Mouse (Mus musculus): ENCODE measurements around the gene Il2rb. TPM values are rescaled to one million over a fixed set of nuclear protein-coding genes. Genes with fewer than 3 reads are reported as not detected.

Il2rb gene
- polyA plus RNA-seq, 2 experiments from 2014 or later = 489 to 584 TPM

DNA sequence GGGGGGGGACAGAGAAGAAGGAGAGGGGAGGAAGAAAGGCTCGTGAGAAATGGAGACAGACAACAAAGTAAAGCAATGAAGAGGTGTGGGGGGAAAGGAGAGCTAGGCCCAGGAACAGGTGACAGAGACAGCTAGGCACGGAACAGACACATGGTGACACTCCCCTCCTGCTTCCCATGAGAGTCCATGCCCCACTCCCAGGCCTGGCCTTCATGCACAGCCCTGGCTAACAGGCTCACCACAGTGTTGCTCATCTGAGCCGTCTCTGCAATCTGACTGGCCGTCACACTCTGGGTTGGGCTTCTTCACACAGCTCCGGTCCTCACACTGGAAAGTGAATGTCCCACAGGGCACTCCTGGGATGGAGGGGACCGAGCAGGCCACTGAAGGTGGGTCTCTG is 51.2 kb downstream of the Il2rb start:
- no peak for ATAC-seq

DNA sequence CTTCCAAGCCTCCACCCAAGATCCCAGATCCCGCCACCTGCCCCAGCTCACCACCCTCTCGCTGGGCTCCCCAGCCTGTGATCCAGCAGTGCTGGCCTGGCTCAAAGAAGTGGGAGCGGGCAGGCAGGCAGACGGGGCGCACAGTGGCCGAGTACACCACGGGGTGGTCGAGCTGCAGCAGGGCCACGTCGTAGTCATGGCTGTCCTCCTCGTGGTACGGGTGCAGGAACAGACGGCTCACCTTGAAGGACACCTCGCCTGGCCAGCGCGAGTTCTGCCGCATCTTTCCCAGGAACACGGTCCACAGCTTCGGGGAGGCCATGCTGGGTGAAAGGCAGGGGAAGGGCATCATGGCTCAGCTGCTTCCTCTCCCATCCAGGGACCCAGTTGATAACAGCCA is 52.8 kb downstream of the Il2rb start:
- ATAC-seq = no peak

DNA sequence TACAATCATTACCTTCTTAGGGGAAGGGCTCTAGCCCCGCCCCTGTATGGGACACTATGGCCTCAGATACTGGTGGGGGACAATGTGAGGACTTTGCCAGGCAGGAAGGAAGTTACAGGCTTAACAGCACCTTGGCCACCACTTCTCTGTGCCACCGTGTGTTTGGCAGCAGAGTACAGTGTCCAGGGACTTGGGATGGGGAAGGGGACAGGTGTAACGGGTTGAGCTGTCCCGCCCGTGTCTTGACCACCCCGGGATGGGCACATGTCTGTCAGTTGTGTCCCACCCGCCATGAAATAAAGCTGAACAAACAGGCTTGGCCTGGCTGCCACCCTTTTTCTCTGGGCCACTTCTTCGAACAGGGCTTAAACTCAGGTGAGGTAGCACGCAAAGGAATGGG is 56.1 kb downstream of the Il2rb start:
- no peak for ATAC-seq

DNA sequence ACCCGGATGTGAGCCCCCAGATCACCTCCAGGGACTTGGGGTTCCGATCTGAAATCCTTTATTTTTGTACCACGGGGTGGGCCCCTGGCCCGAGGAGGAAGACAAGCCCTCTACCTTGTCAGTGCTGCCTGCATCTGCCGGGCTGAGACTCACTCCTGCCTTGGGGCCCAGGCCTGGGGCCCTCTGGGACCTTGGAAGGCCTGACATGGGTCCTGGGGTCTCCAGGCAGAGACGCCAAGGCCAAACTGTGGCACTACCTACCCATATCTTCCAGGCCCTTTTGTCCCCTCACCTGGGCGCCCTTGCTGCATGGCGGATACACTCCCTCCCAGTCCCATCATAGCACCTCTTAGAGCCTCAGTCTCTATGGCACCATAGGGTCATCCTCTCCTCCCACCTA is 56.6 kb downstream of the Il2rb start:
- no peak for ATAC-seq

DNA sequence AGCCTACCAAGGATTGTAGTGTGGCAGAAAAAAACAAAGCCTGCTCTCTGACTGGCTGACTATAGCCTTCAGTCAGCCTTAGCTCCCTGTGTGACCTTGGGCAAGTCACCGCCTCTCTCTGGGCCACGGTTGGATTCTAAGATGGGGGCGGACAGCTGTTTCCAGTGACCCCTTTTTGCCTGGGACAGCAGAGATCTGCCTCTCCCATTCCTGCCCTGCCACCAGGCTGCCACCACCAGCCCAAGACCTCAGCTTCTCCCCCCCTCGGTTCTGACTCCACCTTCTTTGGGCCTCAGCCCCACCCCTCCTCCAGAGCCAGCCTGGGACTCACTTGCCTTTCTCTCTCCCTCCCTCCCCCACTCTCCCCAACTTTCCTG is 57.1 kb downstream of the Il2rb start:
- ATAC-seq = no peak

DNA sequence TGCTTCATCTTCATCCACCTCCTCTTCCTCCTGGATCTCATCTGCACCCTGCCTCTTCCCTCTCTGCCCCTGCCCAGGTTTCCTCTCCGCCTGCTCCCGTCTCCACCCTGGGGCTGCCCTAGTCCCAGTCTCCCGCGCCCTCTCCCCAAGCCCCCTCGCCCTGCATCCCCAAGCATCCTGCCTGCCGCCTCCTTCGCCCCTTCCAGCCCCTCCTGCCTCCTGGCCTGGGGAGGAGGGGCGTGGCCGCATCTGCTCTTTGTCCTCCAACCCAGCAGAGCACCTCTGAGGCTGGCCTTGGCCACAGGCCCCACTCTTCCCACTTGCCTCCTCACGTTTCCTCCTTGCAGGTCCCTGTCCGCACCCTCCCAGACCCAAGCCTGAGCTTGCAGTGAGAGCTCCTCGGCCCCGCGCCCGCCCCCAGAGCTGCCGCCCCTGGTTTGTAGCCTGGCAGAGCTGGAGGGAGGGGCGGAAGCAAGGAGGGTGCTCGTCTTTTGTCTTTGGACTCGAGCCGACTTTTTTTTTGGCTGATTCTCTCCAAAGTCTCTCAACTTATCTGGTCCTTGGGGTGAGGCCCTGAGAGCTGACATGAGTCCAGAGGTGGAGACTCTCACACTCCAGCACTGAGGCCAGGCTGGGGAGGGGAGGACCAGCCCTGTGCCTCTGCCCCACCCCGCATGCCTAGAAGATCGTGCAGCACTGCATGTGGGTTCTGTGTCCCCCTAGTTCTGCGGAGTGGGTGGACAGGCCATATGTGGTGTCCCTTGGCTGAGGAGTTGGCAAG is 57.6 kb downstream of the Il2rb start:
- no peak for ATAC-seq

DNA sequence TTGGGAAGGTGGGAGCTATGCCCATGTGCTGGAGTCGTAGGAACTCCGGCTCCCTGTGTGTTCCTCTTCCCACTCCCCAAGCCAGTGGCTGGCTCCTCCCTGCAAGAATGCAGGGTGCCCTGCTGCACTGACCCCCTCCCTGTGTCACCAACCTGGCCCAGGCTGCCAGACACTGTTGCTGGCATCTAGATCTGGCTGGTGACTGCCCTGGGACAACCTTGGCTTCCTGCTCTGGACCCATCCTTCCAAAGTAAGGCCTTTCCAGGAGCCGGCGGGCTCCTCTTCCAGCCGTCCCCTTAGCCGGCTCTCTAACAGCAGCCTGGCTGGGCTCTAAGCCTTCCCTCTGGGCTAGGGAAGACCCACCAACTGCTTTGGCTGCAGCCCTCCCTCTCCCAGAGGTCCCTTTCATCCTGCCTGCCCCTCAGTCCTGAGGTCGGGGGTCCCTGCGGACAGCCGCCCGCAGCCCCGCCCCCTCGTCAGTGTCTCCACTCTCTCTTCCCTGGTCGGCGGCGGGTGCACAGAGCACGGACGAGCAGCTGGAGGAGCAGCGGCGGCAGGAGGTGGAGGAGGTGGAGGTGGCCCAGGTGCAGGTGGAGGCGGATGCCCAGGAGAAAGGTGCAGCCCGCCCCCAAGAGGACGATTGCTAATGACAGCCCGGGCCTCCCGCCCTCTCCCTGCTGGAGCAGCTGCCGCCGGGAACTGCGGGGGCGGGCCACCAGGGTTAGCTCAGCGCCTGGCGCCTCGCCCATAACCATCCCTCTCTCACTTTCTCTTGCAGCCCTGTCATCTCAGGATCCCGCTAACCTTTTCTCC is 58.5 kb downstream of the Il2rb start:
- no peak for ATAC-seq

DNA sequence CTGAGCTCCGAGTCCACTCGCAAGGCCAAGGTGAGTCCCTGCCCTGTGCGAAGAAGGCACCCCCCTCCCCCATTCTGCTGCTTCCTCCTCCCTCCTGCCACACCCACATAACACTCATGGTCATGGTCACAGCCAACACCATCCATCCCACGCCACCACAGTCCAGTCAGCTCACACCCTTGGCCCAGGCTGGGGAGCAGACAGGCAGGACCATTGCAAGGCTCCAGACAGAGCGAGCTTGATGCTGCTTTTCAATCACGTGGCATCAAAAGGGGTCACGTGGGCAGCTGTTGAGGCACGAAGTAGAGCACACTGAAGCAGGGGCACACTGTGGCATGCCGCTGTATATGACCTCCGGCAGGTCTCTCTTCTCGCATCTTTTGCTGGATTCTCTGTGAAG is 59.4 kb downstream of the Il2rb start:
- no peak for ATAC-seq

DNA sequence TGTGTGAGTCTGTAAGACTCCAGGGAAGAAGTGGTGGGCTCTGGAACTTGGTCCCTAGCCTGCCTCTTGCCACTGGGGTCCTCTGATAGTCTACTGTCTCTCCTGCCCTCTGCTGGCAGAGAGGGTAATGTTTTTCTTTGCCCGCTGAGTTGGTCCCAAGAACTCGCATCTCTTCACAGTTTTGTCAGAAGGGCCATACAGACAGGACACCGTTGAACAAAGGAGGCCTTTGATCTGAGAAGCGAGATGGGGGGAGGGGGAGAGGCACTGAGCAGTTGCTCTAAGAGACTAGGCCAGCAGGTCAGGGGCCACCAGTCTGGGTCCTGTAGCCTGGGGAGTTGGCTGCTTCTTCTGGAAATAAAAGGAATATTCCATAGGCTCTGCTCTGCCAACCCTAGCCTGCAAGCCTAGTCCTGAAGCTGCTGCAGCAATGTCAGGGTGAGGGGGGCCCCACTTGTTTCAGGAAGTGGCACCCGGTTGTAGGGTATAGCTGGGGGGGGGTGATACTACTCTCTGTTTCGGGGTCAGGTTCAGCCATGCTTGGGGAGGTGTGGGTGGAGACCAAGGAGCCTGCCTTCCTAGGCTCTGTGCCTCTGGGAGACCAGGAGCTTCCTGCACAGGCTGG is 60.1 kb downstream of the Il2rb start:
- no peak for ATAC-seq

DNA sequence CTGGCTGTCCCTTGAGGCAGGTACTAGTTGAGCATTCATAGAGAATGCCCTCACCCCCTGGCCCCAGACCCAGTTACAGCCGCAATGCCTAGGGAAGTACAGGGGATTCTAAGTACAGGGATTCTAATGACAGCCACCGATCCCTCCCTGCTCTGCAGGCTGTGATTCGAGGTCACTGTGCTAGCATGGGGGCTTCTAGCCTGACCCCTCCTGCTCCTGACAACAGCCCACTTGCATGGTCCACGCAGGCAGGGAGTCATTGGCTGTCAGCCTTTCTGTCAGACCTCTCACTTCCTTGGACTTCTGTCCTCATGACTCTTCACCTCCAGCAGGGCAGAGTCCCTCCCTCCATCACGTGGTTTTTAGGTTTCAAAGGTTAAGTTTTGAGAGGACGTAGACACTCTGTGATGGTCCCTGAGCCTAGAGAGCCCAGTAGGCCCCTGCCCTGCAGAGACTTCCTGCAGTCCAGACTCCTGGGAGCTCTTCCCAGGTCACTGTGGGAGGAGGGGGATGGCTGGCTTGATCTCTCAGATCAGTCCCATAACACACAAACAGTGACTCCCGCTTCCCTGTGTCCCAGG is 63.4 kb downstream of the Il2rb start:
- no peak for ATAC-seq

DNA sequence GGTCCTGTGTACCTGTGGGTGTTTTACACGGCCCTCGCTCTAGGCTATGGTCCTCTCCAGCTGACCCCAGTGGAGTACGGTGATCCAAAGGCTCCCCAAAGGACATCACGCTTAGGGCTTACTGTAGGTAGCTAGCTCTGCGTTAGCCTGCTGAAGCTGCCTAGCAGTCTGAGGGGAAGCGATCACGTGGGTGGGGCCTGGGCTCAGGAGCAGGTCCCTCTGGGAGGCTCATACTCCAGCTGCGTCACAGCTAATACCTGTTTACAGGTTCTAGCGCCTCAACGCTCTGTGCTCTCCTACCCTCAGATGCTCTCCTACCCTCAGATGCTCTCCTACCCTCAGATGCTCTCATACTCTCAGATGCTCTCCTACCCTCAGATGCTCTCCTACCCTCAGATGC is 64.2 kb downstream of the Il2rb start:
- no peak for ATAC-seq

DNA sequence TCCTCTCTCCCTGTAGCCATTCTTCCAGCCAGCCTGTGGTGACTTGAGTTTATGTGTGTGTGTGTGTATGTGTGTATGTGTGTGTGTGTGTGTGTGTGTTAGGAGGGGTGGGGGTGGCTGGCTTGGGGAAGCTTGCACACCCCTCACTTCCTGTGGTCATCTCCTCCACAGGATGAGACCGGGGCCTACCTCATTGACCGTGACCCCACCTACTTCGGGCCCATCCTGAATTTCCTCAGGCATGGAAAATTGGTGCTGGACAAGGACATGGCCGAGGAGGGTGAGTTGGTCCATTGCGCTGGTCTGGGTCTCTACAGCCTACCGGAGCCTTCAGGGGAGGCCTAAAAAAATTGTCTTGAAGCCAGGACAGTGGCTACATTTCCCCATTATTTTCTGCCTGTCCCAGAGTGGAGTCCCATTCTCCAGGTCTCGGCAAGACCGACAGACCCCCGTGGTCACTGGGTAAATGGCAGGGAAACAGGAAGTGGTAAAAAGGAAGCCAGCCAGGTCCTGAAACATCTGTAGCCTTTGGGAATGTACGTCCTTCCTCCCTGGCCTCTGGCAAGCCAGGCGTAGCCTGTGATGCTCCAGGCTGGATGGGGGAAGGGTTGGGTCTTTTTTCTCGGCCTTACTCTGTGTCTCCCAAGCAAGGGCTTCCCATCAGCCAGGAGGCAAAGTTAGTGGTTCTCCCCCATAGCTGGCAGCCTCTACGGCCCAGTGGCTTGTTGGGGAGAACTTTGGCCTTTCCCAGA is 65.0 kb downstream of the Il2rb start:
- no peak for ATAC-seq

Other genes starting within 250 kb of the Il2rb start
- gene Csf2rb2, start 189.6 kb downstream of the Il2rb start, polyA plus RNA-seq (2017; shearing (Covaris generic)) = not detected
- gene Csf2rb, start 169.5 kb downstream of the Il2rb start, polyA plus RNA-seq (2017; shearing (Covaris generic)) = under 1 TPM; 0.09 to 0.31 TPM
- gene Tex33, start 99.4 kb downstream of the Il2rb start, polyA plus RNA-seq (2017; shearing (Covaris generic)) = not detected
- 1 to 10 TPM; 4.0 to 4.6 TPM for gene Tst, start 89.4 kb downstream of the Il2rb start, polyA plus RNA-seq (2017; shearing (Covaris generic))
- gene Mpst, start 88.9 kb downstream of the Il2rb start, polyA plus RNA-seq (2017; shearing (Covaris generic)) = 1 to 10 TPM; 1.8 to 6.5 TPM
- 1 to 10 TPM; 9.0 to 9.7 TPM for gene Kctd17, start 66.7 kb downstream of the Il2rb start, polyA plus RNA-seq (2017; shearing (Covaris generic))
- not detected for gene Tmprss6, start 26.6 kb downstream of the Il2rb start, polyA plus RNA-seq (2017; shearing (Covaris generic))
- 10 to 100 TPM; 15.5 to 15.9 TPM for gene C1qtnf6, start 36.1 kb upstream of the Il2rb start, polyA plus RNA-seq (2017; shearing (Covaris generic))
- gene Sstr3, start 49.4 kb upstream of the Il2rb start, polyA plus RNA-seq (2017; shearing (Covaris generic)) = not detected
- gene Rac2, start 77.5 kb upstream of the Il2rb start, polyA plus RNA-seq (2017; shearing (Covaris generic)) = 1,000 to 10,000 TPM; 3,019 to 4,069 TPM
- 100 to 1,000 TPM; 197 to 261 TPM for gene Cyth4, start 101.8 kb upstream of the Il2rb start, polyA plus RNA-seq (2017; shearing (Covaris generic))
- not detected for gene Elfn2, start 223.5 kb upstream of the Il2rb start, polyA plus RNA-seq (2017; shearing (Covaris generic))

Data from activated CD4-positive, CD25-positive, alpha-beta regulatory T cell, adult 4 months (primary cell).